Mouse (Mus musculus) leukemia stem cell, adult 10-12 weeks (primary cell): Measurements from ENCODE around the gene Prkcz. TPM values are rescaled to one million over a fixed set of nuclear protein-coding genes. Genes with fewer than 3 reads are reported as not detected.

Experiments used
- polyA plus RNA-seq: library from polyadenylated mRNA; stranded (reverse); fragments of >175 nt; gene quantifications from 2 replicates; pipeline ENCODE4 v1.2.3, GENCODE M21; 2012; ENCODE audit warnings: low replicate concordance

Gene Prkcz
- polyA plus RNA-seq = 2.5 and 3.4 TPM in 2 replicates

DNA sequence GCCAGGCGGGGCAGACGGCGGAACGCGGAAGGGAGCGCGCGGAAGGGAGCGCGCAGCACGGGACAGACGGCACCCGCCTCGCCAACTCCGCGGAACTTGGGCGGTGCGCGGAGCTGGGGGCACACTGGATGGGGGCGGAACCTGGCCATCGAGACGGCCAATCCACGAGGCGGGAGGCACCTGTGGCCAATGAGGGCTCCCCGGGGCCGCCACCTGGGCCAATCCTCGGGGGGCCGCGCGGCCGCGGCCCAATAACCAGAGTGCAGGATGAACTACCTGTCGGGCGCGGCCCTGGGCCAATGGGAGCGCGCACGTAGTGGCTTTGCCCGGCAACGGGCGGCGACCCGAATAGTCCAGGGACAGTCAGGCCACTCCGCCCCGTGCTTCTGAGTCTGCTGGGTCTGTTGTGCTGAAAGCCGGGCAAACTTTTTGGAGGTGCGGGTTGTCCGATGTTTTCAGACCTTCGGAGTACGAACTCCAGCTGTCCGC, at the start of gene Prkcz:
Gene Prkcz (minus strand): TSS at position 59 of the 489 bp plus-strand sequence.

DNA sequence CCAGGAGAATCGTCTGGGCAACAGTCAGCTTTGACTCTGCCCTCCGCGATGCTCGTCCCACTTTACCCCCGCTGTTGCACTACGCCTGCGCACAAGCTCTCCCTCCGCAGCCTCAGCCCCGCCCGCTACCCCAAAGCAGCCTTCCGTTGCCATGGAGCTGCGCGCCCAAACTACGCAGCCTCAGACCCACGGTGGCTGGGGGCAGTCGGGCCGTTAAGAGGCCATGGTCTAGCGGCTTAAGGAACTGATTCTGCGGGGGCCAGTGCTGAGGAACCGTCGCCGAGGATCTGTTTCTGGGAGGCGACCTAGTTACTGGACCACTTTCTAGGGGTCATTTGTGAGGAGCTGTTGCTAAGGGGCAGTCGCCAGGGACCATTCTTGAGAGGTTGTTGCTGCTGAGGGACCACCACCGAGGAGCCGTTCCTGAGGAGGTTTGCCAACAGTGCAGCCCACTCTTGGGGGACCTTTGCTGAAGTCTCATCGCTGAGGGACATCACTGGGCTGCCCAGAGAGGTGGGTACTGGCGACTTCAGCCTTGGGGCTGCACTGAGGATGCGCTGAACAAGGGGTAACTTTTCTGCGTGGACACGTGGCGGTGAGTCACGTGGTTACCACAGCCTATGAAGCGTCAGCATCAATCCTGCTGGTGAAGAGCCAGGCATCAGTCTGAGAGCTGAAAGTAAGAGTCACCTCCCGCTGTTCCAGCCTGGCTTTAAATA, 48.1 kb upstream of the Prkcz start, which contains the start of gene Cfap74:
Gene Cfap74 (plus strand): TSS at position 133 of the 719 bp plus-strand sequence.

DNA sequence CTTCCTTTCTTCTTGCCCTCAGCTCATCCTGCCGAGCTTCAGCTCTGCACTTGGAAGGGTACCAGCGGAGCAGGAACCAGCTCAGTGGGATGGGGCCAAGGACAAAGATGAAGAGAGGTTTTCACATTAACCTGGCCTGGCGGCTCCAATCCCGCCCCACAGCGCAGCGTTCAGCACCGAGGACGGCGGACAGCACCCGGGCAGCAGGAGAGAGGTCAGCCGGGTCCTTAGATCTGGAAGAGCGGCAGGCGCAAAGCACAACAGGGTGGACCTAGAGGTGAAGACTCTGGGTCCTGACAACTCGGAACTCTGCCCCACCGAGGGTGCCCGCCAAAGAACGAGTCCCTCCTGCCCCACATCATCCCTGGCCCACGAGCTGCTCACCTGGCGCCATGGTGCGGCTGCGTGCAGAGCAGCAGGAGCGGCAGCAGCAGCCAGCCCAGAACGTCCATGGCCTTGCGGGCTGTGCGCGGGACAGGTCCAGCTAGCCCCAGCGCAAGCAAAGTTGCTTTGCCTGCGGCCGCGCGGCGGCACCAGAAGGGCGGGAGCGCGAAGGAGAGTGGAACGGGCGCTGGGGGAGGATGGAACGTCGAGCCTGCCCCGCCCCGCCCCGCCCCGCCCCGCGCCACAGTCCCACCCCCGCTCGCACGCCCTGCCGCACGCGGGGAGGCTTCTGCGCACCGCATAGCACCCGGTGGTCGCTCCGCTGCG, 36.5 kb upstream of the Prkcz start, which contains the start of gene Gabrd:
Gene Gabrd (minus strand): TSS at position 602 of the 711 bp plus-strand sequence.

DNA sequence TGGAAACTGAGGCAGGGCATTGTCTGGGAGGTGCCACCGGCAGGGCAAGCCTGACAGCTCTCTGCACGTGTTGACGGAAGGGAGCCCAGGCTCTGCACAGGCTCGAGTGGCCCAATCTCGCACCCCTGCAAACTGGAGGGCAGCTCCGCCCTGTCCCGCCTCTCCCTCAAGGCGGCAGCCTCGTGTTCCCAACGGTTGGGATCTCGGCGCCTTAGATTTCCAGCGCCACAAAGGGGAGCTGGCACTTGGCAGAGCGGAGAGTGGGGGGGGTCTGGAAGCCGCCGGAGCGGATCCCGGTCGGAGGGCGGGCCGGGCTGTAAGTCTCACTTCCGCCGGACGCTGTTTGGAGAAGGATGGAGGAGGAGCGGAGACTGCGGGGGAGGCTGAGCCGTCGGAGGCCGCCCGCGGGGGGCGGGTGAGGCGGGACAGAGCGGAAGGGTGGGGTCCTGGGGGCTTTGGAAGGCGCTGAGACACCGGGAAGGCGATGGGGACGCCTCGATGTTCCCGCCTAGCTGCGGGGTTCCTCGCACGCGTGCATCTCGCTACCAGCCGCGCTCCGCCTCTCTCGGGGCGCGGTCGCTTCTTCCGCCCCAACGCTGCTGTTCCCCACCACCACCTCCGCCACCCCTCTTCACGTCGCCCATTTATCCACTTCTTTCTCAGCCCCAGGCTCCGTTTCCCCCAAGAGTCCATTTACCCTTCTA, 111.4 kb downstream of the Prkcz start, which contains the start of gene Faap20:
Gene Faap20 (plus strand): TSS at position 155 of the 704 bp plus-strand sequence.

DNA sequence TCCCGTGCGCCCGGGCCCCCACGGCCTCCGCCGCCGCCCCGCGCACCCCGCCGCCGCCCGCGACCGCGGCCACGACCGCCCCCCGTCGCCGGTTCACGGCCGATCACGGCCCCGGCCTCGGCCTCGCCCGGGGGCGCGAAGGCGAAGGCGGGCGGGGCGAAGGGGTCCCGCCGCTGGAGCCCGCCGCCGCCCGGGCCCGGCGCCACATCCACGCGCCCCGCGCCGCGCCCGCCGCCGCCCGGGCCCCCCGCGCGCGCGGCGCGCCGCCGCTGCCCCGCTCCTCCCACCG, 138.7 kb downstream of the Prkcz start, which contains the start of gene Ski:
Gene Ski (minus strand): TSS at position 41 of the 289 bp plus-strand sequence.

Other genes with a start within 250 kb of the Prkcz start
- gene Ski, start 138.8 kb downstream of the Prkcz start, polyA plus RNA-seq = 17.0 and 22.5 TPM in 2 replicates
- gene Faap20, start 111.6 kb downstream of the Prkcz start, polyA plus RNA-seq = 18.1 and 24.8 TPM in 2 replicates
- gene Gabrd, start 36.8 kb upstream of the Prkcz start, polyA plus RNA-seq = 0.09 TPM in 1 of 2 replicates, not detected in the other
- not detected in 2 replicates for gene Cfap74, start 47.8 kb upstream of the Prkcz start, polyA plus RNA-seq
- gene Tmem52, start 107.8 kb upstream of the Prkcz start, polyA plus RNA-seq = 0.41 TPM in 1 of 2 replicates, not detected in the other
- 28.1 and 34.9 TPM in 2 replicates for gene Gnb1, start 130.0 kb upstream of the Prkcz start, polyA plus RNA-seq
- 93.2 and 99.6 TPM in 2 replicates for gene Nadk, start 201.0 kb upstream of the Prkcz start, polyA plus RNA-seq
- 2.0 and 5.1 TPM in 2 replicates for gene Slc35e2, start 240.1 kb upstream of the Prkcz start, polyA plus RNA-seq